Mouse (Mus musculus) embryonic fibroblast, embryonic 13.5 days (primary cell): ENCODE results near the gene Marcksl1.
A peak's percentile ranks its signal among the peaks of the same experiment; 100 is the strongest.

Source experiments
- CTCF ChIP-seq: IDR thresholded peaks from 2 replicates; pipeline ENCODE4 v1.5.1; 2011; ENCODE audit warnings: mild to moderate bottlenecking, control low read depth, low read length, moderate library complexity, borderline replicate concordance; ENCODE audit not compliant: insufficient read depth
- POLR2A ChIP-seq: IDR thresholded peaks from 2 replicates; pipeline ENCODE4 v1.6.1; 2011; ENCODE audit warnings: low read depth, mild to moderate bottlenecking, control low read depth, low read length, moderate library complexity

DNA sequence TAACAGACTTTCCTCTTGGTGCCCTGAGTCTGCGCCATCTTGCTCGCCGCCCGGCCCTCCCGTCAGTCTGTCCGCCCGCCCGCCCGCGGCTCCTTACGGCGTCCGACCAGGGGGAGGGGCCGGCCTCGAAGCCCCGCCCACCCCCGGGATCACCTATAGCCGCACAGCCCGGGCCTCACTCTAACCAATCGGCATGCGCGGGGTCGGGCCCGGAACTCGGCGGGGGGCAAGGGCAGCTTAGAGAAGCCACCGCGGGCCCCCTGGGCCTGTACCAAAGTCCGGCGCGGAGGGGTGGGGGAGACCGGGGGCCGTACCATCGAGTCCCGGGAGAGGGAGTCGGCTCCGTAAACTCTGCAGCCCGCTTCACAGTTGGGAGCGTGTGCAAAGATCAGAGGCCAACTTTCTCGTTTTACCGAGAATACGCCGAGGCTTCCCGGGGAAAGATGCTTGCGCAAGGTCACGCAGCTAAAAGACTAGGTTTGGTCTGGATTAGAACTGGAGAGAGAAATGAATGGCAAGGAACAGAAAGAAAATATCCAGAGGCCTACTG, 29.3 kb downstream of the Marcksl1 start, which contains the start of gene Hdac1:
- TF ChIP-seq CTCF = no peak
- TF ChIP-seq POLR2A = peak; percentile 77
